Mouse (Mus musculus): Measurements from ENCODE around the gene Suclg1. TPM values are rescaled to one million over a fixed set of nuclear protein-coding genes. Genes with fewer than 3 reads are reported as not detected.

Suclg1 gene
- total RNA-seq, 2 experiments from 2014 or later = 90.2 to 103 TPM

- DNase-seq (ENCODE audit: extremely low spot score in 1 of 2, low spot score in 2 of 2) = no peak
- intact Hi-C loops (cut with DNase I) = no loop called here
These were observed 58.7 kb downstream of the Suclg1 start for GRCm38 (mm10) chr6:73306837-73307236.

DNA sequence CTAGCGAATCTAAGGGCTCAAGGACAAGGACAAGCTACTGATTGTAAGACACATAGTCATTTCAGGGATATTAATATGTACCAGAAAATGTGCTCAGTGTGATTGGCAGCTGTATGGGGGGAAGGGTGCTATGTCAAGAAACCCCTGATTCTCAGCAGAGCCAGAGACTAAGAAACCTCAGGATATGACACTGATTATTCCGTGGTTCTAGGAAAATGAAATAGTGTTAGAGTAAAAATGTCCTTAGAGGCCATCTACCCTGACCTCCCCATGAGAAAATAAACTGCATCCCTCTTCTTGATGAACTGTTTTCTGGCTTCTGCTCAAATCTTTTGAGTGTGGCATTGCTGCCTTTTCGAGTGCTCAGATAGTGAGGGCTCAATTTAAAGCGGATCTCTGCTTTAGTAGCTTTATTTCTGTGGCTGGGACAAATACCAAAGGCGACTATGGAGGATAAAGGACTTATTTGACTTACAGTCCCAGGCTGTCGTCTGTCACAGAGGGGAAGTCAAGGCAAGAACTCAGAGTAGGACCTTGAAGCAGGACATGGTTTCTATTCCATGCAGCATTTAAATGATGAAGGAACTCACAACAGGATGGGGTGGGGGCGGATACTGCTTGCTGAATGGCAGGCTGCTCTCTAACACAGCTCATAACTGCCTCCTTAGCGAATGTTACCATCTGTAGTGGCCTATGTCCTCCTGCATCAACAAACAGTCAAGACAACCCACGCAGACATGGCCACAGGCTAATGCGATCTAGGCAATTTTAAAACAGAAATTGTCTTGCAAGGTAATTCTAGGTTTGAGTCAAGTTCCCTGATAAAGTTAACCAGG lies 60.7 kb downstream of the Suclg1 start:
- intact Hi-C loops (cut with DNase I) = no loop called here
- no peak for DNase-seq (ENCODE audit: extremely low spot score in 1 of 2, low spot score in 2 of 2)

- no peak for DNase-seq (ENCODE audit: extremely low spot score in 1 of 2, low spot score in 2 of 2)
- intact Hi-C loops (cut with DNase I) = no loop called here
These were observed 63.2 kb downstream of the Suclg1 start for GRCm38 (mm10) chr6:73311335-73311734.

DNA sequence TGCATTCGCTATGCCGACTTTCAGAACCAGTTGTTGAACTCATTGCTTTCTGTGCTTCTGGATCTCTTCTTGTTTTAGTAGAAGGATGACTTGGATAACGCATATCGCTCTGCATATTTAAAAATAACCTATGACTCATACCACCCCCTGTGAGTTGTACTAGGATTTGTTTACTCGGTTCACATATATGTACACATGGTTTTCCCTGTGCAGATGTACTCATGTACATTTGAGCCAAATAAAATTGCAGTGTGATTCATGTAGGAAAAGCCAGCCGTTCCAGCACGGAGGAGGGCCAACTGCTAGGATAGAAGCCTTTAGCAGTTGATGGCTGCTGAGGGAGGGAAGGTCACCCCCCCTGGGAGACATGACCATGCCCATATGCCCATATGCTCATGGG lies 63.6 kb downstream of the Suclg1 start:
- intact Hi-C loops (cut with DNase I) = no loop called here
- peak in 1 of 2 experiments; percentile 13 for DNase-seq (ENCODE audit: extremely low spot score in 1 of 2, low spot score in 2 of 2)

DNA sequence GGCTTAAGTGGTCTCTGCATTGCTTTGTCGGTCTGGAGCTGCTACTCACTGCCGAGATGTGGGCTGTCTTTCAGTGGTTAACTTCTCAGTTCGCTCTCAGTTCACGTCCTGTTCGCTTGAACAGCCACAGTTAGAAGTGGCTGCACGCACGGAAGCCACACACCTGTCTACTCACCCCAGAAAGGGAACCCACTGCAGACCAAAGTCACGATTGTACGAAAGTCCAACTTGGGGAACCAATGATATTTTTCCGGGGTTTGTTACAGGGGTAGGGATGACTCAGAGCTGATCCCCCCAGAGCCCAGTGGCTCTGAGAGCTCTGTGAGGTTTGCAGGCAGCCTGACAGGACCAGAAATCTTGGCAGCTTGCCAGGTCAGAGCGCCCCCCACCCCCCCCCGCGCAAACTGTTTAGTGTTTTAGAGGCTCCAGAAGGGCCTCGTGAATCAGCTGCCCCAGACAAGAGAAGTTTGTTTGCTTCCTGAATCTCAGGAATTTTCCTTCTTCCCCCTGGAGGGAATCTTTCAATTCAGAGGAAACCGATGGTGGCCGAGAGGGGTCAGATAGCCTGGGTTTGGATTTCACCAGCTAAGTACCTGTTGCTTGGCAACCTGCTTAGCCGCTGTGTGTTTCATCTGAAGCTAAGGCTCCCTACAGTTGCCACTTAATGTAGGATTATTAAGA lies 66.9 kb downstream of the Suclg1 start:
- intact Hi-C loops (cut with DNase I) = no loop called here

GRCm38 (mm10) chr6:73322306-73322705 lies 74.1 kb downstream of the Suclg1 start:
- no peak for DNase-seq (ENCODE audit: extremely low spot score in 1 of 2, low spot score in 2 of 2)
- intact Hi-C loops (cut with DNase I) = no loop called here

More for the DNA sequence above, 66.9 kb downstream of the Suclg1 start:
- peak; percentile 62 to 87 for DNase-seq (ENCODE audit: extremely low spot score in 1 of 2, low spot score in 2 of 2)

Other genes starting within 250 kb of the Suclg1 start
- 1 to 10 TPM; 1.0 to 1.1 TPM for gene Dnah6, start 26.7 kb upstream of the Suclg1 start, total RNA-seq (2021)
- gene 4931417E11Rik, start 221.3 kb downstream of the Suclg1 start, total RNA-seq (2021) = not detected

Data from left cerebral cortex, postnatal 10 days (tissue).